Mouse (Mus musculus) adrenal gland, adult (tissue): Measurements from ENCODE around the gene BC004004.
A peak's percentile ranks its signal among the peaks of the same experiment; 100 is the strongest.
"Not testable (repeated sequence)": the region's sequence is repeated elsewhere in the genome, so short reads cannot be mapped to it uniquely, and the experiment has no call there.

Experiments
- DNase-seq, 2 experiments: peaks; one replicate each; pipeline ENCODE4 v3.0.0; 2022 to 2023; ENCODE audit warnings: low spot score in 1 of 2; ENCODE audit not compliant: inconsistent age in 2 of 2

Gene BC004004

DNA sequence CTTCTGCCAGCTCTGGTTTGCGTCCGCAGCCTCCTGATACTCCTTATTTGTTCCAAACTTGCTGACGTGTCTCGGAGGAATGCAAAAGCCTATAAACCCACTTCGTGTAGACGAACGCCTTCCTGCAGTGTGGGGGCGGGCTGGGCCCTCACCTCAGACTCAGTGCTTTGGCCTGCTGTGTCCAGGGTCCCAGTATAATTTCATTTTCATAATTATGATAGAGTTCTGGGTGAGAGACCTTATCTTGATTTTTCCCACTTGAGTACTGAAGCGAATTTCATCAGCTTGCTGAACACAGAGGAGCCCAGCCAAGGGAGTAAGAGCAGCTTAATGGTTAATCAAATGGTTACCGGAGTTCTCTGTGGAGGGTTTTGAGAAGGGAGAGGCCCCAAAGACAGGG is 28.7 kb downstream of the BC004004 start:
- DNase-seq, result no peak

DNA sequence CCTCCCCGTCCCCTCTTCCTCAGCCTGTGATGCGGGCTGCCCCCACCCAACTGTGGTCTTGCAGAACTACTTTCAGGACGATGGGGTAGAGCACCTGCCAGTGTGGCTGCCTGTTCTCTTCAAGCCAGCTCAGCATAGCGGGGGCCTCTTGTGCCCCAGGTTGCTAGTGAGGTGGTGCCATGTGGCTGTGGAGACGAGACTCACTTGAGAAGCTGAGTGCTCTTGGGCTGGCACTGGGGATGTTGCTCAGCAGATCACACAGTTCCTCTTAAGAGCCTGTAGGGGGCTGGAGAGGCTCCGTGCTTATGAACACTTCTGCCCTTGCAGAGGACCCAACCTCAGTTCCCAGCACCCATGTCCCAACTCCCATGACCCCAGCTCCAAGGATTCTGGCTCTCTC is 29.2 kb downstream of the BC004004 start:
- no peak for DNase-seq

DNA sequence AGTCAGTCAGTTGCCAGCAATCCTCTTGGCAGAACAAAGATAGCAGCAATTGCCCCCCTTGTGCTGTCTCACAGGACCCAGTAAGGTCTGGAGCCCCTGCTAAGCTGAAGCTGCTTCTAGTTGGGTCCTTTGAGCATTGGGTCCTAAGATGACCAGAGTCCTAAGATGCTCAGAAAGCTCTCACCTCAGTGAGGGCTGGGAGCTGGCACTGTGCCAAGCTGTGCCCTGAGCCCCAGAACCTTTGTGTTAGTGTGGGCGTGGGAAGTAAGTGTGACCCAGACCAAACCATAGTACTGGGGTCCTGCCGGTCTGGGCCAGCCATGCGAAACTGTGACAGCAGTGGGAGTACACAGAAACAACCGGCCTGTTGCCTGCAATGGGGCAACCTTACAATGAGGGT is 30.7 kb downstream of the BC004004 start:
- DNase-seq, result no peak

DNA sequence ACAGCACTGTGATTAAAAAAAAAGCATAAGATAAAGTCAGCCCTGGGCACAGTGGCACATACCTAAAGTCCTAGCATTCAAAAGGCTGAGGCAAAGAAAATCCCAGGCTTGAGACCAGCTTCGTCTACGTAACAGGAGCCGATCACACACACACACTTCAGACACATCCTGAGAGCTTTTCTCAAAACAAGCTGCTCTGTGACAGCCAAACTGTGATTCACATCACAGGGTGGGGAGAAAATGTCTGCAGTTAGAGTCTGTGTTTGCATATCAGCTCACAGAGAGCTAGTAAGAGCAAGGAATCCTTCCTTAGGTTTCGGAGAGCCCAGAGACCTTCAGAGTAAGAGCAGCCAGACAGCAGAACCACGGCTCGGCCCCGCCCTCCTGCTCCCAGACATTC is 32.3 kb downstream of the BC004004 start:
- no peak for DNase-seq

DNA sequence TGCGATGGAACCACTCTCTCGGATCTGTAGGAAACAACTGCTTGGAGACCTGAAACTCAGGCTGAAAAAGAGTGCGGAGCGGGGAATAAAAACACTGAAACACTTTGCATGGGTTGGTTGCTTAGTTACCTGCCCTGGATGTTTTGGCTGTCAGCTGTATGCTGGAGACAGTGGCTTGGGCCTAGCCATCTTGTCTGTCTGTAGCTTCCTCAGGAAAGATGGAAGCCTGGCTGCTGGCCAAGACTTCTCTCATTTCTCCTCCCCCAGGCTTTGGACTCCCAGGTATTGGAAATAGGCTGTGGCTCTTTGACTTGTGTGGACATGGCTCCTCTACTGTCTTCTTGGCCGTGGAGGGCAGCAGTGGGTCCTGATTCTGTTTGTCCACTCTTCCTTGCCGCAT is 32.8 kb downstream of the BC004004 start:
- DNase-seq, result no peak

DNA sequence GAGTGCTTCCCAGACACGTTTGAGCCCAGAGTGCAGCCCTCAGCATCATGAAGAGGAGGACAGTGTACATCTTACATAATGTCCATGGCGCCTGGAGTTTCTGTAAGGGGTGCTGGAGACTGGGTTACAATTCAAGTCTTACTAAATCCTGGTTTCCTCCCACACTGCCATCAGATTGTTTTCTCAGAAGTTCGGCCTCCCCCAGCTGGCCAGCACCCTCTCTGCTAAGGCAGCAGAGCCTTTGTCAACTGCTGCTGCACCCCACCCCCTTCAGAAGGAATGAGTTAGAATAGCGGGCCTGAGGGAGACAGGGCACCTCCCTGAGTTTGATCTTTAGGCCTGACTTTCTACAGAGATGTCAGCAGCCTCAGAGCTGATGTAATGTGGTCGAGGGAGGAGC is 33.6 kb downstream of the BC004004 start:
- DNase-seq, result no peak

DNA sequence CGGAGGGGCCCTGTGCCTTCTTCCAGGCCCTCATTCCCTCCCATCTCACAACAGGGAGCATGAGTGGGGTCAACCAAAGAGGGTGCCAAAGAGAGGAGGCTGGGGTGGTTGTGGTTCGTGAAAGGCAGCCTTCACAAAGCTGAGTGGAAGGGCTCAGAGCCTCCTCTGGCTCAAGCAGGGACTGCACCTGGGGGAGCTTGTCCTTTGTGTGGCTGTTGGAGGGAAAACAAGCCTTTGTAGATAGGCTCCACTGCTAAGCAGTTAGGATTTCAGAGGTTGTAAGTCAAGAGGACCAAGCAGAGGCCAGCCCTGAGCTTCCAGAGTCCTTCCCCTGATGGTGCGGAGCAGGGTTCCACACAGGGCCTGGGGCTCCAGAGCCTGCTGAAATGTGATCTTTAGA is 34.5 kb downstream of the BC004004 start:
- DNase-seq, result no peak

DNA sequence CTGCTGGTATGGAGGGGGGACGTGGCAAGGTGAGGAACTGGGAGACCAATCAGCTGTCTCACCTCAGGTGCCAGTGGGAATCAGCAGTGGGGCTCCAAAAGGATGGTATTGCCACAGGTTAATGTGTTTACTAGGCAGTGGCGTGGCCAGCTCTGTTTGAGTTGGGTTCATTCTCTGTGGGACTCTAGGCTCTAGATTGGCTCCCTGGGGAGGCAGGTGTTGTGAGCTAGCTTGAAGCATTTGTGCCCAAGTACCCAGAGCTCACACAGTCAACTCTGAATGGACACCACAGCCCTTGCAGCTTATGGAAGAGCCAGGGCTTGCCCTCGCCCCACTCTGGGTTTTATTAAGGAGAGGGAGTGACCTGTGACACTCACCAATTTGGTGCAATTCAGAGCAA is 35.3 kb downstream of the BC004004 start:
- DNase-seq, result no peak

DNA sequence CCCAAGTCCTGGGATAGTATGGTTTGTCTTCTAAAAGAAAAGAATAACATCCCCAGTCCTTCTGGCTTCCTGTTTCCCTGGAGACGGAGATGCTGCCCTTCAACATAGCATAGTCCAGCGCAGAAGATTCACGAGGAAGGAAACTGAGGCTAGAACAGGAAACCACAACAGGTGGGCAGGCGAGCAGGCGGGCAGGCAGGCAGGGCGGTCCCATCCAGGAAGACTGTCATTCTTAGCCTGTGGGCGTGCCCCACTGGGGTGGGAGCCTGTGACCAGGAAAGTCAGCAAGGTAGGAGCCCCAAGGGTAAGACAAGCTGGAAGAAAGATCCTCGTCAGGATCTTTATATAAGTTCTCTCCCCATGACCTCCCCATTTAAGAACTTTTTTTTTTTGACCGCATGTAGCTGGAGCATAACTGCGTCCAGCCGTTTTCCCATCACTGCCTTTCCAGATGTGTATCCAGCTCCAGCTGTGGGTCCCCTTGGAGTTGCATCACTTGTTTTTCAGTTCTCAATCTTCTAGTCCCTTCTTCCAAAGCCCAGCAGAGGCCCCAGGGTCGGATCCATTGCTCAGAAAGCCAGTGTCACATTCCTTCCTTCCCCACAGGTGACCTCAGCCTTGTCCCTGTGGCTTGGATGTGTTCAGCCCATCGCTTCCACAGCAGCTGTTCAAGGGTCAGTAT is 35.9 kb downstream of the BC004004 start:
- no peak for DNase-seq

DNA sequence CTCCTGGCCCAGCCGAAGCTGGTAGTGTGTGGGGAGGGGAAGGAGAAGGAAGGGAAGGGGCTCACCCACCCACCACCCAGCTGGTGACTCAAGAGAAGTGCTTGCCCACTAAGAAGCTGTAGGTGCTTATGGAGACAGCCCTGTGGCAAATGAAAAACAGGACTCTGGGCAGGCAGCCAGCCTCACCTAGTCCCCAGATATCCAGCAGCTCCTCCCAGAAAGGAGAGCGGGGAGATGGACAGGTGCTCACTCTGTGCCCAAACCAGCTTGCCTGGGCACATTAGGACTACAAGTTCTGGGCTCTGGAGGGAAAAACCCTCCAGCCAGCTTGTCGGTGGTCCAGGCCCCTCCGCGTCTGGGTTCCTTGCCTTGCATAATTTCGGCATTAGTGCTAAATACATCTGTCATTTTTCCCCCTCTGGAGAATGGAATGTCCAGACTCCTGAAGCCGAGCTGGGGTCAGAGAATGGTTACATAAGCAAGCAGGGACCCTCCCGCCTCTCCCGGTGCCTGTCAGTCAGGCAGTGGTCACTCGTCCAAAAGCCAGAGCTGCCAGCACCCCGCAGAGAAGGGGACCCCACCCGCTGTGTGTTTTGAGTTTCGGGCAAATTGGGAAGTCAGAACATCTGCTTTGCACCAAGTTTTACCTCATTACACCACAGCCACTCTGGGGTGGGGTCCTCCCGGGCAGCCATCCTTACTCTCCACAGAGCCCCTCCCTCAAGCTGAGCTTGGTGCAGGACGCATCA is 36.6 kb downstream of the BC004004 start:
- DNase-seq, result no peak

DNA sequence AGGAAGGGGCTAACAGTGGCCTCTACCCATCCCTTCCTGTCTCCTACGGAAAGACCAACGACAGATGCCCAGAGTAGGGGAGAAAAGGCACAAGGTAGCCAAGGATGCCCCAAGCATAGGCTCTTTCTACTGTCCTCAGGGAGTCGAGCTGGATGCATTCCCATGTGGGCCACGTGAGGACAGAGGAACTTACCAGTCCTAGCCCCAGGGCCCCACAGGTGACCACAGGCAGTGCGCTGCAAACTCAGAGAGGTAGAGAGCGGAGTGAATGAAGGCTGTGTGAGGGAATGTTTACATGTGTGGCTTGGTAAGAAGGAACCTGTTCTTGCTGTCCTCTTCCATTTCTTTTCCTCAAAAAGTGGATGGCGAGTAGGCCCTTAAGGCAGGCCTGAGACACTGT is 37.3 kb downstream of the BC004004 start:
- DNase-seq, result no peak

DNA sequence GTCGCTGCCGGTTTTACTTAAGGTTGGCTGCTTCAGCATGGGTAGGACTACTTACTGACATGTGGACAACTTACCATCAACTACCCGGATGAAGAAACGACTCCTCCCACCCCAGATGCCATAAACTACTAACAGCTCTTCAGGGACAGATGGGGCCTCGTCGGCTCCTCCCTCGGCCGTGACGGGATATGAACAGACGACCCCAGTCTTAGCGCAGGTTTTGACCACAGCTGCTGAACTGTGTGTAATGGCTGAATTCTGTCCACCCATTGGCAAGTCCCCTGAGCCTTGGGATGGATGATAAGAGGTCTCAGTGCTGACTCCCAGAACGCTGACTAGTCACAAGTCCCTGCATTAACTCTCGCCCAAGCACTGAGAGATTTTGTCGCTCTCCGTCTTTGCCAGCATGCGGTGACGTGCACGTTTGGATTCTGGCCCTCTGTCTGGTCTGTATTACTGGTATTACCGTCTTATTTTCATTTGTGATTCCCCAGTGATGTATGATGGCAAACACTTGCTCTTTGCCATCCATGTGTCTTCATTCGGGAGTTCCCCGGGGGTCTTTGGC is 41.6 kb downstream of the BC004004 start:
- no peak for DNase-seq

DNA sequence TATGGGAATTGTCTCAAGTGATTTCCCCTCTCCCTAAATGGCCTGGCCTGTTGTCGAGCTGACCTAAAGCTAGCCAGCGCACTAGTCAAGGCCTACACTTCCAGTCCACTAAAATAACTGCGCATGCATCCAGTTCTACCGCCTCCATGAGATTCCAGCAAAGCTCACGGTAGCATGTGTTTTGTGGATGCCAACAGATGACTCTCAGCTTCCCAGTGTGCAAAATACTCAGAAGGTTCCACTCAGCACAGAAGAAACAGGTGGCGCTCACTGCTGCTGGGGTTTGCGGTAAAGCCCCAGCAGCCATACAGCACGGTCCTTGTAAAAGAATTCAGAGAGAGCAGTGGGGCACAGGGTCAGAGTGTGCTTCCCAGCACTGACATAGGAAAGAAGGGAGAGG is 43.0 kb downstream of the BC004004 start:
- no peak for DNase-seq

DNA sequence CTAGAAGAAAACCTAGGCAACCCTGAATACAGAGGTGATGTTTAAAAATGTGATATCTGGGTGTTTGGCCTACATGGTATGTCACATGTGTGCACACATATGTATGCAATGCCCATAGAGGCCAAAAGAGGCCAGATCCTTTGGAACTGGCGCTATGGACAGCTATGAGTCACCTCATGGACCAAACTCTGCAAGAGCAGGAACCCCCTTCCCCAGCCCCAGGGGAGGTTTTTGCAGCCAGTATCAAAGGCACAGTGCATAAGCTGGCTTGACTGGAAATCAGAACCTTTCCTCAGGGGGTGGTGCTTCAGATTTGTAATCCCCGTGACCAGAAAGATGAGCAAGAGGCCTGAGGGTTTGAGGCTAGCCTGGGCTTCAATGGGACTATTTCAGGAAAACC is 43.5 kb downstream of the BC004004 start:
- no peak for DNase-seq

DNA sequence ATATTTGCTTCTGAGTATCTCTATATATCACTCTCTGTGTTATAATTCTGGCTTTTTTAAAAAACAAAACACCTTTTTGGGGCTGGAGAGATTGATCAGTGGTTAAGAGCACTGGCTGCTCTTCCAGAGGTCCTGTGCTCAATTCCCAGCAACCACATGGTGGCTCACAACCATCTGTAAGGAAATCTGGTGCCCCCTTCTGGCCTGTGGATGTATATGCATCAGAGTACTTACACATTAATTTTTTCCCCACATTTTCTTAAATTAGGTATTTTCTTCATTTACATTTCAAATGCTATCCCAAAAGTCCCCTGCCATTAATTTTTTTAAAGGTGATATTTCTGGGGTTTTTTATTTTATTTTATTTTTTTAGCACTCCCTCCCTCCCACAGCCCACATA is 44.7 kb downstream of the BC004004 start:
- no peak for DNase-seq

DNA sequence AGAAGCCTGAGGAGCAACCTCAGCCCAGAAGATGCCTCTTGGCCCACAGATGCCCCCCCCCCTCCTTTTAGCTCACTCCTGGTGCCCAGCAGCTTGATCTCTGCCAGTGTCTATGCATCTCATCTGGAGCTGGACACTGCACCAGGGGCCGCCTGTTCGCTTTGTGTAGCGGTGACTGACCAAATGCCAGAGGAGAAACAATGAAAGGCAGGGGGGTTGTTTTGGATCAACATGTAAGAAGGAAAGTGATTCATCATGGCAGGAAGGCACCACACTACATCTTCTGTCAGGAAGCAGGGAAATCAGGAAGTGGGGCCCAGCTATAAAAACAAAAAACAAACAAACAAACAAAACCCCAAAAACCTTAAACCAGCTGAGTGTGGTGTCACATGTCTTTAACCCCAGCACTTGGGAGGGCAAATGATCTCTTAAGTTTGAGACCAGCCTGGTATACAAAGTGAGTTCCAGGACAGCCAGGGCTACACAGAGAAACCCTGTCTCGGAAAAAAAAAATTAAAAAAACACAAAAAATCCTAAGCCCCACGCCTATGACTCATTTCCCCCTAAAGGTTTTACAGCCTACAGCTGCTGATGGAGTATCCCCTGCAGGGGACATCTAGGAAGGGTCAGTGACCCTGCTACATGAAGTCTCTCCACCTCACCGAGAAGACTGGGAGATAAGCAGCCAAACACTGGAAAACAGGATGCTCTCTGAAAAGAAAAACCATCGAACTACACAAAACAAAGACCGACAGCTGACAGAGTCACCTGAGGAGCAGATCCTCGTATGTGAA is 47.3 kb downstream of the BC004004 start:
- peak in 1 of 2 experiments; percentile 56 for DNase-seq

DNA sequence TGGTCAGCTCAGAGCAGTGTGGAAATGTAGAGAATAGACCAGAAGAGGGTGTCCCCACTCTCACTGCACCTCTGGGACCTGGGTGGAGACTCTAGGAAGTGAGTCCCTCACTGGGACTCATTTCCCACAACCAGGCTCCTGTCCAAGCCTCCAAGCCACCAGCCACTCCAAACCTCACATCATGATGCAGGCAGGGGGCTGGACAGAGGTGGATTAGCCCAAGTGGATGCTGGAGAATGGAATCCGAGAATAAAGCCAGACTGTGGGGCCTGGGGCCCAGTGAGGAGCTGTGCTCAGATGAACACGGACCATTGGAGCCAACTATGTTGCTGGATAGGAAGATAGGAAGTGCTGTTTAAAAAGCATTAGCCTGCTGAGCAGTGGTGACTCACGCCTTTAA is 48.3 kb downstream of the BC004004 start:
- peak in 1 of 2 experiments; percentile 25 for DNase-seq

DNA sequence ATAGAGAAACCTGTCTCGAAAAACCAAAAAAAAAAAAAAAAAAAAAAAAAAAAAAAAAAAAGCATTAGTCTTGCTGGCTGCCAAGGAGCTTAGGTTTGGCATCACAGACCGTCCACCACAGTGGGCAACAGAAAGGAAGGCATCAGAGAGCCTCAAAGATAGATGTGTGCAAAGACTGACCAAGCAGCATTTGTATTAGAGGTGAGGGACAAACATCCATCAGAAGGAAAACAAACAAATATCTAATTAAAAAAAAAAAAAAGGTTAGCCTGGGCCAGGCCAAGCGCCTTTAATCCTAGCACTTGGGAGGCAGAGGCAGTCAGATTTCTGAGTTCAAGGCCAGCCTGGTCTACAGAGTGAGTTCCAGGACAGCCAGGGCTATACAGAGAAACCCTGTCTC is 48.8 kb downstream of the BC004004 start, which contains the start of gene Pi16:
Gene Pi16 (plus strand): TSS at position 301 of the 400 bp plus-strand sequence.
- not testable (repeated sequence) for DNase-seq

DNA sequence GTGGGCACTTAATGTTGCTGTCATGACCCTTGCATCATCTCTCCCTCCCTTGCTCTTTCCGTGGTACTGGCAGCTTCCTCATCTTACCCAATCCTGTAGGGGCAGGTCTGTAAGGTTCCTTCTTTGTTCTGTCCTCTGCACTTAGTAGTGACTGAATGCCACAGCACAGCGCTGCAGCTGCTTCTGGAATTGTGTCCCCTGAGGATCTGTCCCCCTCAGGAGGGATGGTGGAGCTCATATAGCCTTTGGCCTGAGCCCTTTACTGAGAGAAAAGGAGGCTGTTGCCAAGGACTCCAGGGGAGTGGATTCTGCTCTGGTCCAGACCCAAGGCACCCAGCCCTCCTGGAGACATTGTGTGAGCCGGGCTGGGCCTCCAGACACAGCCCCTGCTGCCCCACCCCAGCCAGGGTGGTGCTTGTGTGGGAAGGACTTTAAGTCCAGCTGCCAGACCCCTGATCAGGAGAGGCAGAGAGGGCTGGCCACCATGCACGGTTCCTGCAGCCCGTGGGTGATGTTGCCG is 50.2 kb downstream of the BC004004 start:
- peak in 1 of 2 experiments; percentile 22 for DNase-seq

DNA sequence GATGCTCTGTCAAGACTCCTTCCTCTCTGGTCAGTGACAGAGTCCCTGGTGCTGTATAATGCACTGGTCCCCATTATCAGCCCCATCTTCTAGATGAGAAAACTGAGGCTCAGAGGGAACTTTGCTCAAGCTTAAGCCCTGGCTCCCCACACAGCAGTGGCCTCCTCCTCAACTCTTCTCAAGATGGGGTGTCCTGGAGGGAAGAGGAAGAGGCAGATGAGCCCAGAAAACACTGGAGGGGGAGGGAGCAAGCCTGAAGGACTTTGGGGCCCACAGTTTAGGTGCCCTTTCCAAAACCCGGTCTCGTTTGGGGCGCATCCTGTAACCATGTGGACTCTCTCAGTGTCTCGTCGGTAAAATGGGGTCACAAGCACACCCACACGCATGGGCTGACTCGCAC is 50.9 kb downstream of the BC004004 start:
- no peak for DNase-seq
